Mouse (Mus musculus) gastrocnemius, adult 18-20 months (tissue): Measurements from ENCODE around the gene Arv1. TPM values are rescaled to one million over a fixed set of nuclear protein-coding genes. Genes with fewer than 3 reads are reported as not detected.
A peak's percentile ranks its signal among the peaks of the same experiment; 100 is the strongest.

Experiments used
- DNase-seq: peaks from one replicate; pipeline ENCODE4 v3.0.0; 2021; ENCODE audit warnings: low spot score
- long read RNA-seq, 2 experiments: library from polyadenylated mRNA; stranded (forward); transcript quantifications; one replicate each; pipeline ENCODE4 v2.0.0; 2021
- total RNA-seq, 2 experiments: library from RNA; stranded (reverse); gene quantifications; 2 replicates each; pipeline ENCODE4 v1.2.3; 2021

Gene Arv1
- 1 to 10 TPM; 2.6 to 3.1 TPM for total RNA-seq
- long read RNA-seq, experiment 1, partial matches to known transcripts = 0 of 6 reads
- long read RNA-seq, experiment 1, other reads (novel, unspliced or antisense) = 4 of 6 reads
- long read RNA-seq, experiment 2, partial matches to known transcripts = 1 of 7 reads
- long read RNA-seq, experiment 2, other reads (novel, unspliced or antisense) = 6 of 7 reads

GRCm38 (mm10) chr8:124721862-124722515 is at the start of gene Arv1, which contains the start of gene Ttc13:
Gene Arv1, plus strand, starts transcription at chr8:124722139.
Gene Ttc13, minus strand, starts transcription at chr8:124721983.
- DNase-seq = peak; percentile 96

GRCm38 (mm10) chr8:124672345-124672744 is 49.6 kb upstream of the Arv1 start:
- no peak for DNase-seq

- DNase-seq = no peak
Measured at GRCm38 (mm10) chr8:124676661-124677060, 45.3 kb upstream of the Arv1 start.

- no peak for DNase-seq
Measured at GRCm38 (mm10) chr8:124677078-124677477, 44.9 kb upstream of the Arv1 start.

- DNase-seq = peak; percentile 81
Measured at GRCm38 (mm10) chr8:124677486-124677885, 44.5 kb upstream of the Arv1 start.

- DNase-seq = no peak
Measured at GRCm38 (mm10) chr8:124678246-124678645, 43.7 kb upstream of the Arv1 start.

- DNase-seq = no peak
Measured at GRCm38 (mm10) chr8:124681077-124681791, 40.7 kb upstream of the Arv1 start.

GRCm38 (mm10) chr8:124681792-124682157 is 40.2 kb upstream of the Arv1 start:
- no peak for DNase-seq

- DNase-seq = no peak
Measured at GRCm38 (mm10) chr8:124682218-124682617, 39.7 kb upstream of the Arv1 start.

- DNase-seq = no peak
Measured at GRCm38 (mm10) chr8:124688899-124689298, 33.0 kb upstream of the Arv1 start.

- DNase-seq = no peak
Measured at GRCm38 (mm10) chr8:124691706-124692105, 30.2 kb upstream of the Arv1 start.

- no peak for DNase-seq
Measured at GRCm38 (mm10) chr8:124695424-124696100, 26.4 kb upstream of the Arv1 start.

GRCm38 (mm10) chr8:124700271-124700670 is 21.7 kb upstream of the Arv1 start:
- no peak for DNase-seq

- no peak for DNase-seq
Measured at GRCm38 (mm10) chr8:124701023-124701422, 20.9 kb upstream of the Arv1 start.

GRCm38 (mm10) chr8:124702183-124702582 is 19.8 kb upstream of the Arv1 start:
- no peak for DNase-seq

- no peak for DNase-seq
Measured at GRCm38 (mm10) chr8:124703526-124703925, 18.4 kb upstream of the Arv1 start.

- DNase-seq = no peak
Measured at GRCm38 (mm10) chr8:124704376-124704775, 17.6 kb upstream of the Arv1 start.

- DNase-seq = no peak
Measured at GRCm38 (mm10) chr8:124705823-124706222, 16.1 kb upstream of the Arv1 start.

GRCm38 (mm10) chr8:124713207-124713606 is 8.7 kb upstream of the Arv1 start:
- DNase-seq = no peak

- DNase-seq = no peak
Measured at GRCm38 (mm10) chr8:124715736-124716135, 6.2 kb upstream of the Arv1 start.

- DNase-seq = no peak
Measured at GRCm38 (mm10) chr8:124720133-124720532, 1.8 kb upstream of the Arv1 start.
